Mouse (Mus musculus) thymus, adult 2 months (tissue): ENCODE results near the gene Lrrc57. TPM values are rescaled to one million over a fixed set of nuclear protein-coding genes. Genes with fewer than 3 reads are reported as not detected.

Experiments used
- DNase-seq: peaks from one replicate; pipeline ENCODE4 v3.0.0; 2021
- H3K27ac ChIP-seq: fragments of 200-500 bp; 2 replicates; pipeline ENCODE4 v1.5.1; 2012; ENCODE audit warnings: low read length, control low read depth; ENCODE audit not compliant: control insufficient read depth, insufficient read depth
- H3K27me3 ChIP-seq: fragments of 200-500 bp; 2 replicates; pipeline ENCODE4 v1.6.1; 2012; ENCODE audit warnings: mild to moderate bottlenecking, low read length, moderate library complexity, mixed read lengths; ENCODE audit not compliant: control insufficient read depth, insufficient read depth
- H3K36me3 ChIP-seq: fragments of 200-500 bp; 2 replicates; pipeline ENCODE4 v1.6.1; 2012; ENCODE audit warnings: mild to moderate bottlenecking, low read length, moderate library complexity; ENCODE audit not compliant: control insufficient read depth, insufficient read depth
- H3K4me1 ChIP-seq: fragments of 200-500 bp; replicated peaks from 2 replicates; pipeline ENCODE4 v1.6.1; 2012; ENCODE audit warnings: low read length; ENCODE audit not compliant: control insufficient read depth, insufficient read depth
- H3K4me3 ChIP-seq: fragments of 200-500 bp; 2 replicates; pipeline ENCODE4 v1.5.1; 2012; ENCODE audit warnings: mild to moderate bottlenecking, low read length, control low read depth, moderate library complexity; ENCODE audit not compliant: control insufficient read depth, insufficient read depth
- CTCF ChIP-seq: fragments of 200-500 bp; IDR thresholded peaks from 2 replicates; pipeline ENCODE4 v1.5.1; 2012; ENCODE audit warnings: mild to moderate bottlenecking, control low read depth, low read length, moderate library complexity, borderline replicate concordance; ENCODE audit not compliant: control insufficient read depth, poor library complexity, insufficient read depth; ENCODE audit errors: extremely low read depth
- POLR2A ChIP-seq: fragments of 200-500 bp; IDR thresholded peaks from 2 replicates; pipeline ENCODE4 v1.6.1; 2012; ENCODE audit warnings: mild to moderate bottlenecking, low read length, control low read depth, moderate library complexity; ENCODE audit not compliant: control insufficient read depth, poor library complexity, insufficient read depth; ENCODE audit errors: extremely low read depth
- WGBS: fragments of 180-500 bp; shearing (Covaris S2); methylation state at CpG from one replicate; pipeline ENCODE4 v1.1.7; 2018; 5-methylcytosine and 5-hydroxymethylcytosine counted together
- polyA plus RNA-seq: library from polyadenylated mRNA; depleted of rRNA; stranded (reverse); fragments of >200 nt; gene quantifications from 2 replicates; pipeline ENCODE4 v1.2.3, GENCODE M21; 2012

Gene Lrrc57
- polyA plus RNA-seq, 1 experiment = 12.8 TPM

- peaks cover 49% of the 10 kb centered on the region for H3K36me3 ChIP-seq
- TF ChIP-seq CTCF = no peak
- no peak for TF ChIP-seq POLR2A
- WGBS = 43% methylated on average over 4 of the region's 4 CpGs
Measured at GRCm38 (mm10) chr2:120599506-120599905, 9.8 kb downstream of the Lrrc57 start.

GRCm38 (mm10) chr2:120597734-120598133 is 11.6 kb downstream of the Lrrc57 start:
- TF ChIP-seq CTCF (no peak), POLR2A (no peak)
- no peaks in the 10 kb centered on the region for H3K4me1 ChIP-seq
- peaks cover 45% of the 10 kb centered on the region for H3K36me3 ChIP-seq
- H3K27ac ChIP-seq = no peak overlapping the region
- DNase-seq = no peak
- no peaks in the 10 kb centered on the region for H3K27me3 ChIP-seq
- no peak overlapping the region for H3K4me3 ChIP-seq
- WGBS = 99% methylated on average over 2 of the region's 2 CpGs

More at GRCm38 (mm10) chr2:120599506-120599905, 9.8 kb downstream of the Lrrc57 start:
- no peaks in the 10 kb centered on the region for H3K4me1 ChIP-seq
- no peak overlapping the region for H3K27ac ChIP-seq
- no peak for DNase-seq
- no peaks in the 10 kb centered on the region for H3K27me3 ChIP-seq
- H3K4me3 ChIP-seq = no peak overlapping the region

- H3K27ac ChIP-seq = no peak overlapping the region
- no peak for TF ChIP-seq POLR2A
- no peak for TF ChIP-seq CTCF
- 93% methylated on average over 1 of the region's 1 CpGs for WGBS
- no peak overlapping the region for H3K4me3 ChIP-seq
- H3K27me3 ChIP-seq = no peaks in the 10 kb centered on the region
- H3K4me1 ChIP-seq = no peaks in the 10 kb centered on the region
- peaks cover 26% of the 10 kb centered on the region for H3K36me3 ChIP-seq
- no peak for DNase-seq
Measured at GRCm38 (mm10) chr2:120592227-120592626, 17.1 kb downstream of the Lrrc57 start.

GRCm38 (mm10) chr2:120589759-120590158 is 19.6 kb downstream of the Lrrc57 start:
- Histone ChIP-seq H3K4me3 (no peak overlapping the region), H3K4me1 (no peaks in the 10 kb centered on the region), H3K27me3 (no peaks in the 10 kb centered on the region), H3K27ac (no peak overlapping the region), H3K36me3 (peaks cover 14% of the 10 kb centered on the region)
- no peak for DNase-seq
- WGBS = 91% methylated on average over 5 of the region's 5 CpGs
- TF ChIP-seq POLR2A (no peak), CTCF (no peak)

GRCm38 (mm10) chr2:120578286-120578685 is 31.0 kb downstream of the Lrrc57 start:
- Histone ChIP-seq H3K36me3 (no peaks in the 10 kb centered on the region), H3K27ac (no peak overlapping the region), H3K27me3 (no peaks in the 10 kb centered on the region), H3K4me3 (no peak overlapping the region), H3K4me1 (no peaks in the 10 kb centered on the region; the same call in 1 of the 2 replicates)
- 17% methylated on average over 5 of the region's 5 CpGs for WGBS
- TF ChIP-seq CTCF (no peak), POLR2A (no peak)
- DNase-seq = no peak

GRCm38 (mm10) chr2:120577799-120578198 is 31.5 kb downstream of the Lrrc57 start:
- WGBS = 75% methylated on average over 4 of the region's 4 CpGs
- TF ChIP-seq CTCF (no peak), POLR2A (no peak)
- Histone ChIP-seq H3K4me1 (no peaks in the 10 kb centered on the region; the same call in 1 of the 2 replicates), H3K27me3 (no peaks in the 10 kb centered on the region), H3K27ac (no peak overlapping the region), H3K4me3 (no peak overlapping the region), H3K36me3 (no peaks in the 10 kb centered on the region)
- DNase-seq = no peak

GRCm38 (mm10) chr2:120575978-120576377 is 33.3 kb downstream of the Lrrc57 start:
- Histone ChIP-seq H3K27ac (no peak overlapping the region), H3K4me1 (no peaks in the 10 kb centered on the region; the same call in 1 of the 2 replicates), H3K4me3 (no peak overlapping the region), H3K36me3 (peaks cover 4% of the 10 kb centered on the region; the same call in 1 of the 2 replicates), H3K27me3 (no peaks in the 10 kb centered on the region)
- 79% methylated on average over 2 of the region's 2 CpGs for WGBS
- TF ChIP-seq CTCF (no peak), POLR2A (no peak)
- DNase-seq = no peak
